Mouse (Mus musculus): ENCODE data around the gene Car15.

DNA sequence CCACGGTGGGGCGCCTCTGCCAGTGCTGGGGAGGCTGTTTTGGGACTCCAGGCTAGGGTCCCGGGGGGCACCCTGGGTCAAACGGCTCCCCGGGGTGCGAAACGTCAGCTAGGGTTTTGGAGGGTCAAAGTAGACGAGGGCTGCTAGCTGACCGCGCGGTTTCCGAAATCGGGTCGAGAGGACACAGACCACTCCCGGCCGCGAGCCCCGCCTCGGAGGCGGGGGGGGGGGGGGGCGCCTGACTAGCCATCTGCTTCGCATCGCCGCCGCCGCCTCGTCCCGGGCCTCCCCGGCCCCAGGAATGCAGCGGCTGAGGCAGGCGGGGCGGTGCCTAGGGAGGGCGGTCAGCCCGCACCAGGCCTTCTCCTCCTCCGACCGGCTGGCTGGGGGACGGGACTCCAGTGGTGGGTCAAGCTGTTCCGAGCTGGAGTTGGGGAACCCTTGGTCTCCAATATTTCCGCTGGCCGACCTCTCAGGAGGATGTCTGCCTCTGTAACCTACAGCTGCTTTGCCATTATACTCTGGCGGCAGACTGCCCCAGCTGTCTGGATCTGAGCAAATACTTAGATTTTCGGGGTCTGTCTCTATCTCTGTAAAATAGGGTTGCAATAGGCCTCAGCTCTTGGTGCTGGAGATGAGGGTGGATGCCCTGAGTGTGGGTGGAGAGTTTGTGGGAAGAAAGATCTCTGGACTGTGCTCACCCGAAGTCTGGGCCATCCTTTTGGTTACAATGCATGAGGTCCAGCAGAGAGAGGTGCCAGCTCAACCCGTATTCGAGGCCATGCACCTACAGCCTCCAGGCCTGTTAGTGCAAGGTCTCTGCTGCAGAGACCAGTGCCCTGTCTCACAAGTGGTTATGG lies 39.6 kb downstream of the Car15 start:
- TF ChIP-seq CTCF (IDR thresholded peaks at IDR 0.05; ENCODE audit: control insufficient read depth, insufficient read depth, insufficient read length) (no peak), MYOD1 (IDR thresholded peaks at IDR 0.05; ENCODE audit: control insufficient read depth, insufficient read length, low read depth) (no peak), USF1 (IDR thresholded peaks at IDR 0.05; ENCODE audit: low read depth) (no peak)

Measured in C2C12 (cell line).